Mouse (Mus musculus) embryonic fibroblast, embryonic 13.5 days (primary cell): Measurements from ENCODE around the gene Trmt44.

Experiments
- CTCF ChIP-seq: IDR thresholded peaks from 2 replicates; pipeline ENCODE4 v1.5.1; 2011; ENCODE audit warnings: mild to moderate bottlenecking, control low read depth, low read length, moderate library complexity, borderline replicate concordance; ENCODE audit not compliant: insufficient read depth
- POLR2A ChIP-seq: IDR thresholded peaks from 2 replicates; pipeline ENCODE4 v1.6.1; 2011; ENCODE audit warnings: low read depth, mild to moderate bottlenecking, control low read depth, low read length, moderate library complexity

DNA sequence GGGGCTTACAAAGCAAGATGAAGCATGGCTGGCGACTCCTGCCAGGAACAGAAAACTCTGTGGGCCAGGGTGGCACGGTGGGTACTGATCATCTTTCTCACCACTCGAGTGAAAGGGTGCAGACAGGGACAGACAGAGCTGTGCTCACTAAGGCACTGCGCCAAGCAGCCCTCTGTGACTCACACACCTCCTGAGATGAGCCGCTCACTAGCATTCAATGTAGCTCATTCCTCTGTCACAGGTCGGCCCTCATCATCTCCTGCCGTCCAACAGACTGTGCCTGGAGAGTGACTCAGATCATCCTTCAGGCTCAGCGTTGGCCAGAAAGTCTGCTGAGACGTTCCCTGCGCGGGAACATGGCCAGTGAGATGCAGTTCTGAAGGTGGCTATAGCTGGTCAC, 58.1 kb downstream of the Trmt44 start:
- no peak for TF ChIP-seq CTCF
- no peak for TF ChIP-seq POLR2A
